Mouse (Mus musculus): ENCODE measurements around the gene Gm10719.
"Not testable (repeated sequence)": the region's sequence is repeated elsewhere in the genome, so short reads cannot be mapped to it uniquely, and the experiment has no call there.

DNA sequence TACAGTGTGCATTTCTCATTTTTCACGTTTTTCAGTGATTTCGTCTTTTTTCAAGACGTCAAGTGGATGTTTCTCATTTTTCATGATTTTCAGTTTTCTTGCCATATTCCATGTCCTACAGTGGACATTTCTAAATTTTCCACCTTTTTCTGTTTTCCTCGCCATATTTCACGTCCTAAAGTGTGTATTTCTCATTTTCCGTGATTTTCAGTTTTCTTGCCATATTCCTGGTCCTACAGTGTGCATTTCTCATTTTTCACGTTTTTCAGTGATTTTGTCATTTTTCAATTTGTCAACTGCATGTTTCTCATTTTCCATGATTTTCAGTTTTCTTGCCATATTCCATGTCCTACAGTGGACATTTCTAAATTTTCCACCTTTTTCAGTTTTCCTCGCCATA is 17.1 kb downstream of the Gm10719 start, which contains the start of gene Gm17535:
- not testable (repeated sequence) for TF ChIP-seq CTCF (IDR thresholded peaks at IDR 0.05; ENCODE audit: borderline replicate concordance, control insufficient read depth, extremely low read depth, insufficient read depth, low read length, poor library complexity); POLR2A (IDR thresholded peaks at IDR 0.05; ENCODE audit: control insufficient read depth, extremely low read depth, insufficient read depth, low read length, poor library complexity)
